Mouse (Mus musculus): ENCODE results near the gene Pin1rt1. TPM values are rescaled to one million over a fixed set of nuclear protein-coding genes. Genes with fewer than 3 reads are reported as not detected.

Pin1rt1 gene
- polyA plus RNA-seq, 1 experiment from 2014 or later, result 0.18 TPM

GRCm38 (mm10) chr2:104740248-104740949, 24.2 kb upstream of the Pin1rt1 start:
- Histone ChIP-seq H3K27ac (no peak overlapping the region), H3K9me3 (replicated peaks) (no peaks in the 10 kb centered on the region), H3K4me2 (replicated peaks) (no peak overlapping the region), H3K4me3 (no peak overlapping the region), H3K27me3 (peaks cover 39% of the 10 kb centered on the region), H3K9ac (no peak overlapping the region), H3K4me1 (peaks cover 11% of the 10 kb centered on the region), H3K36me3 (no peaks in the 10 kb centered on the region)
- ATAC-seq (ENCODE audit: low FRiP score), result no peak
- WGBS, result 62% methylated on average over 7 of the region's 7 CpGs

- Histone ChIP-seq H3K4me3 (no peak overlapping the region), H3K4me1 (peaks cover 11% of the 10 kb centered on the region), H3K9ac (no peak overlapping the region), H3K4me2 (replicated peaks) (no peak overlapping the region), H3K9me3 (replicated peaks) (no peaks in the 10 kb centered on the region), H3K27me3 (peaks cover 39% of the 10 kb centered on the region), H3K27ac (no peak overlapping the region), H3K36me3 (no peaks in the 10 kb centered on the region)
- no peak for ATAC-seq (ENCODE audit: low FRiP score)
- 95% methylated on average over 2 of the region's 2 CpGs for WGBS
These were observed 23.5 kb upstream of the Pin1rt1 start for GRCm38 (mm10) chr2:104739691-104740090.

GRCm38 (mm10) chr2:104736241-104736640, 20.1 kb upstream of the Pin1rt1 start:
- no peak for ATAC-seq (ENCODE audit: low FRiP score)
- Histone ChIP-seq H3K9me3 (replicated peaks) (no peaks in the 10 kb centered on the region), H3K4me2 (replicated peaks) (no peak overlapping the region), H3K4me1 (no peaks in the 10 kb centered on the region), H3K27ac (no peak overlapping the region), H3K9ac (no peak overlapping the region), H3K27me3 (peaks cover 12% of the 10 kb centered on the region), H3K36me3 (no peaks in the 10 kb centered on the region), H3K4me3 (no peak overlapping the region)
- WGBS, result 76% methylated on average over 7 of the region's 7 CpGs

- Histone ChIP-seq H3K27ac (no peak overlapping the region), H3K9me3 (replicated peaks) (no peaks in the 10 kb centered on the region), H3K4me3 (no peak overlapping the region), H3K4me1 (no peaks in the 10 kb centered on the region), H3K36me3 (no peaks in the 10 kb centered on the region), H3K27me3 (no peaks in the 10 kb centered on the region), H3K9ac (no peak overlapping the region), H3K4me2 (replicated peaks) (no peak overlapping the region)
- 76% methylated on average over 7 of the region's 7 CpGs for WGBS
- ATAC-seq (ENCODE audit: low FRiP score), result no peak
These were observed 16.5 kb upstream of the Pin1rt1 start for GRCm38 (mm10) chr2:104732562-104733256.

- H3K27ac ChIP-seq, result no peak overlapping the region
- no peak overlapping the region for H3K4me3 ChIP-seq
- no peaks in the 10 kb centered on the region for H3K4me1 ChIP-seq
- no peaks in the 10 kb centered on the region for H3K27me3 ChIP-seq
- H3K9me3 ChIP-seq (replicated peaks), result no peaks in the 10 kb centered on the region
- H3K36me3 ChIP-seq, result no peaks in the 10 kb centered on the region
- no peak overlapping the region for H3K4me2 ChIP-seq (replicated peaks)
- H3K9ac ChIP-seq, result no peak overlapping the region
- no peak for ATAC-seq (ENCODE audit: low FRiP score)
- 85% methylated on average over 9 of the region's 9 CpGs for WGBS
These were observed 15.9 kb upstream of the Pin1rt1 start for GRCm38 (mm10) chr2:104732033-104732444.

GRCm38 (mm10) chr2:104727369-104727768, 11.2 kb upstream of the Pin1rt1 start:
- Histone ChIP-seq H3K27me3 (no peaks in the 10 kb centered on the region), H3K9me3 (replicated peaks) (no peaks in the 10 kb centered on the region), H3K9ac (no peak overlapping the region), H3K4me1 (no peaks in the 10 kb centered on the region), H3K4me2 (replicated peaks) (no peak overlapping the region), H3K4me3 (no peak overlapping the region), H3K36me3 (no peaks in the 10 kb centered on the region), H3K27ac (no peak overlapping the region)
- 67% methylated on average over 1 of the region's 1 CpGs for WGBS
- ATAC-seq (ENCODE audit: low FRiP score), result no peak

GRCm38 (mm10) chr2:104722021-104722420, 5.8 kb upstream of the Pin1rt1 start:
- WGBS, result 88% methylated on average over 3 of the region's 3 CpGs
- Histone ChIP-seq H3K36me3 (no peaks in the 10 kb centered on the region), H3K27me3 (no peaks in the 10 kb centered on the region), H3K4me2 (replicated peaks) (no peak overlapping the region), H3K4me1 (no peaks in the 10 kb centered on the region), H3K27ac (no peak overlapping the region), H3K9me3 (replicated peaks) (no peaks in the 10 kb centered on the region), H3K4me3 (no peak overlapping the region), H3K9ac (no peak overlapping the region)
- ATAC-seq (ENCODE audit: low FRiP score), result no peak

- no peaks in the 10 kb centered on the region for H3K36me3 ChIP-seq
- H3K27me3 ChIP-seq, result peaks cover 6% of the 10 kb centered on the region; the same call in 1 of the 2 replicates
- 83% methylated on average over 4 of the region's 4 CpGs for WGBS
These were observed 1.6 kb upstream of the Pin1rt1 start for GRCm38 (mm10) chr2:104717827-104718226.

GRCm38 (mm10) chr2:104717231-104717735, 1.1 kb upstream of the Pin1rt1 start:
- ATAC-seq (ENCODE audit: low FRiP score), result no peak
- H3K9ac ChIP-seq, result no peak overlapping the region
- 93% methylated on average over 2 of the region's 2 CpGs for WGBS
- H3K27me3 ChIP-seq, result peaks cover 6% of the 10 kb centered on the region; the same call in 1 of the 2 replicates
- H3K4me3 ChIP-seq, result no peak overlapping the region
- H3K4me1 ChIP-seq, result no peaks in the 10 kb centered on the region; the same call in 1 of the 2 replicates
- no peaks in the 10 kb centered on the region for H3K36me3 ChIP-seq
- no peak overlapping the region for H3K27ac ChIP-seq
- no peak overlapping the region for H3K4me2 ChIP-seq (replicated peaks)
- H3K9me3 ChIP-seq (replicated peaks), result no peaks in the 10 kb centered on the region

More at GRCm38 (mm10) chr2:104717827-104718226, 1.6 kb upstream of the Pin1rt1 start:
- H3K9ac ChIP-seq, result no peak overlapping the region
- H3K9me3 ChIP-seq (replicated peaks), result no peaks in the 10 kb centered on the region
- H3K27ac ChIP-seq, result no peak overlapping the region
- no peak overlapping the region for H3K4me3 ChIP-seq
- H3K4me1 ChIP-seq, result no peaks in the 10 kb centered on the region
- no peak overlapping the region for H3K4me2 ChIP-seq (replicated peaks)
- ATAC-seq (ENCODE audit: low FRiP score), result no peak

- H3K4me3 ChIP-seq, result no peak overlapping the region
- H3K9me3 ChIP-seq (replicated peaks), result no peaks in the 10 kb centered on the region
- peaks cover 6% of the 10 kb centered on the region; the same call in 1 of the 2 replicates for H3K27me3 ChIP-seq
- H3K36me3 ChIP-seq, result no peaks in the 10 kb centered on the region
- WGBS, result 41% methylated on average over 15 of the region's 15 CpGs
- H3K9ac ChIP-seq, result no peak overlapping the region
- peaks cover 19% of the 10 kb centered on the region for H3K4me1 ChIP-seq
- no peak overlapping the region for H3K27ac ChIP-seq
- H3K4me2 ChIP-seq (replicated peaks), result no peak overlapping the region
- ATAC-seq (ENCODE audit: low FRiP score), result no peak
These were observed 1.9 kb downstream of the Pin1rt1 start for GRCm38 (mm10) chr2:104714254-104714691.

GRCm38 (mm10) chr2:104712486-104712809, 3.7 kb downstream of the Pin1rt1 start:
- Histone ChIP-seq H3K4me2 (replicated peaks) (peak overlapping the region; percentile 63), H3K4me1 (peaks cover 19% of the 10 kb centered on the region), H3K36me3 (no peaks in the 10 kb centered on the region), H3K9me3 (replicated peaks) (no peaks in the 10 kb centered on the region), H3K4me3 (peak overlapping the region; percentile 74), H3K27ac (peak overlapping the region; percentile 91), H3K9ac (peak overlapping the region; percentile 83), H3K27me3 (peaks cover 6% of the 10 kb centered on the region; the same call in 1 of the 2 replicates)
- ATAC-seq (ENCODE audit: low FRiP score), result peak; percentile 26
- WGBS, result 4% methylated on average over 7 of the region's 7 CpGs

GRCm38 (mm10) chr2:104711585-104712485, 4.3 kb downstream of the Pin1rt1 start, which contains the start of gene Tcp11l1:
Gene Tcp11l1, minus strand, starts transcription at chr2:104712169.
- peak within 1 kb of the TSS; percentile 91 for H3K27ac ChIP-seq
- peak; percentile 95 for ATAC-seq (ENCODE audit: low FRiP score)
- under 1% methylated on average over 71 of the region's 99 CpGs for WGBS

More at GRCm38 (mm10) chr2:104711585-104712485, 4.3 kb downstream of the Pin1rt1 start, which contains the start of gene Tcp11l1:
- Histone ChIP-seq H3K36me3 (no peaks in the 10 kb centered on the region), H3K4me1 (peaks cover 19% of the 10 kb centered on the region), H3K27me3 (peaks cover 6% of the 10 kb centered on the region; the same call in 1 of the 2 replicates), H3K4me2 (replicated peaks) (peak within 1 kb of the TSS; percentile 63), H3K4me3 (peak within 1 kb of the TSS; percentile 74), H3K9me3 (replicated peaks) (no peaks in the 10 kb centered on the region), H3K9ac (peak within 1 kb of the TSS; percentile 83)

Data from hindbrain, embryonic 12.5 days (tissue).